Mouse (Mus musculus) ES-Bruce4 (cell line): ENCODE data around the gene Prkn.

Experiments
- CTCF ChIP-seq: IDR thresholded peaks from one replicate; pipeline ENCODE4 v1.8.1; 2011; ENCODE audit warnings: low read depth, low read length
- EP300 ChIP-seq: IDR thresholded peaks from 2 replicates; pipeline ENCODE4 v1.6.1; 2011; ENCODE audit warnings: low read depth, low read length; ENCODE audit not compliant: insufficient read depth
- POLR2A ChIP-seq: IDR thresholded peaks from one replicate; pipeline ENCODE4 v1.8.1; 2011; ENCODE audit warnings: low read length; ENCODE audit not compliant: insufficient read depth

DNA sequence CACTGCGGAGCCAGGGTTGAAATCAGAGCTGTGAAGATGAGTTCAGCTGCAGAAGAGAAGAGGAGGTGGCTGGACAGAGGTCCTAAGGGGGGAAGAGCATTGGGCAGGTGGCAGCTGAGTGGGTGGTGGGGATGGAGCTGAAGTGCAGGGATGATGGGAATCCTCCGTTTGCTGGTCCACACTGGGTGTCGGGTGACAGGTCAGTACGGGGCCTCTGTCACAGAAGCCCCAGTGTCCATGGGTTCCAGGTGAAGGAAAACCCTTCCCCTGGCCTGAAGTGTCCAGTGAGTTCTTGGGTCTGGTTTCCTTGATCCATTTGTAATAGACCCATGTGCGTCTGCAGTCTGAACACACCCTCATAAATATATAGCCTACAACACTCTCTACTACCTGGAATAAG, 1195.2 kb downstream of the Prkn start:
- no peak for TF ChIP-seq CTCF
- no peak for TF ChIP-seq POLR2A
- TF ChIP-seq EP300, result no peak
